Mouse (Mus musculus) brain, embryonic 14.5 days (tissue): ENCODE measurements around the gene Bank1.

ENCODE experiments used
- CTCF ChIP-seq: fragments of 200-500 bp; IDR thresholded peaks from 2 replicates; pipeline ENCODE4 v1.5.1; 2012; ENCODE audit warnings: inconsistent platforms, mild to moderate bottlenecking, moderate library complexity, borderline replicate concordance; ENCODE audit not compliant: insufficient read depth, insufficient read length; ENCODE audit errors: extremely low read depth
- POLR2A ChIP-seq: fragments of 200-500 bp; IDR thresholded peaks from 2 replicates; pipeline ENCODE4 v1.6.1; 2012; ENCODE audit warnings: mild to moderate bottlenecking, inconsistent platforms, borderline replicate concordance; ENCODE audit not compliant: poor library complexity, insufficient read depth, insufficient read length, severe bottlenecking; ENCODE audit errors: extremely low read depth

GRCm38 (mm10) chr3:136171631-136172030 lies 154.2 kb downstream of the Bank1 start:
- no peak for TF ChIP-seq CTCF
- no peak for TF ChIP-seq POLR2A
